Mouse (Mus musculus) olfactory bulb, adult 2 months (tissue): Measurements from ENCODE around the gene Bmp8a. TPM values are rescaled to one million over a fixed set of nuclear protein-coding genes. Genes with fewer than 3 reads are reported as not detected.

Source experiments
- H3K27ac ChIP-seq: fragments of 200-500 bp; 2 replicates; pipeline ENCODE4 v1.5.1; 2012; ENCODE audit warnings: low read depth, low read length; ENCODE audit not compliant: insufficient read depth
- H3K4me1 ChIP-seq: fragments of 200-500 bp; 2 replicates; pipeline ENCODE4 v1.6.1; 2012; ENCODE audit warnings: low read length; ENCODE audit not compliant: control insufficient read depth, insufficient read depth
- H3K4me3 ChIP-seq: fragments of 200-500 bp; 2 replicates; pipeline ENCODE4 v1.5.1; 2012; ENCODE audit warnings: mild to moderate bottlenecking, low read depth, low read length, moderate library complexity; ENCODE audit not compliant: insufficient read depth
- CTCF ChIP-seq: fragments of 200-500 bp; IDR thresholded peaks from 2 replicates; pipeline ENCODE4 v1.5.1; 2012; ENCODE audit warnings: low read depth, mild to moderate bottlenecking, low read length, moderate library complexity; ENCODE audit not compliant: insufficient read depth
- POLR2A ChIP-seq: fragments of 200-500 bp; IDR thresholded peaks from 2 replicates; pipeline ENCODE4 v1.6.1; 2012; ENCODE audit warnings: mild to moderate bottlenecking, low read depth, low read length, moderate library complexity; ENCODE audit not compliant: insufficient read depth
- WGBS: fragments of 180-500 bp; shearing (Covaris S2); methylation state at CpG from one replicate; pipeline ENCODE4 v1.1.7; 2018; 5-methylcytosine and 5-hydroxymethylcytosine counted together
- polyA plus RNA-seq: library from polyadenylated mRNA; stranded (reverse); fragments of >200 nt; gene quantifications from 2 replicates; pipeline ENCODE4 v1.2.4, GENCODE M21; 2012; ENCODE audit warnings: low replicate concordance; ENCODE audit not compliant: missing spikeins, insufficient read depth, insufficient read length

Gene Bmp8a
- polyA plus RNA-seq, 1 experiment: not detected

DNA sequence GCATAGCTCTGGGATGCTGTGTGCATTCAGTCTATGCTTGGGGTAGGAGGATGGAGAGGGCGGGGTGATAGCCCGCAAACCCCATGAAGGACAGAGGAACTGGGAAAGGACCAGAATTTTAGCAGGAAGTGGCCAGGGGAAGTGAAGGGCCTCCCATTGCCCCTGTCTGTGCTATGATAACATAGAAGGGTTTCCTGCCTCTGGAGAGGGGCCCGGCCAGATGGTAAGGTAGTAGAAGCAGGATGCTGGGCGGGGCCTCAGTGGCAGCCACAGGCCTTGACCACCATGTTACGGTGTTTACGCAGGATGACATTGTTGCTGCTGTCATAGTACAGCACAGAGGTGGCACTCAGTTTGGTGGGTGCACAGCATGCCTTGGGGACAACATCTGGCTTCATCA, 30.0 kb downstream of the Bmp8a start:
- Histone ChIP-seq H3K27ac (no peak overlapping the region), H3K4me1 (no peaks in the 10 kb centered on the region), H3K4me3 (no peak overlapping the region)
- 94% methylated on average over 6 of the region's 6 CpGs for WGBS
- TF ChIP-seq POLR2A: no peak
- no peak for TF ChIP-seq CTCF

DNA sequence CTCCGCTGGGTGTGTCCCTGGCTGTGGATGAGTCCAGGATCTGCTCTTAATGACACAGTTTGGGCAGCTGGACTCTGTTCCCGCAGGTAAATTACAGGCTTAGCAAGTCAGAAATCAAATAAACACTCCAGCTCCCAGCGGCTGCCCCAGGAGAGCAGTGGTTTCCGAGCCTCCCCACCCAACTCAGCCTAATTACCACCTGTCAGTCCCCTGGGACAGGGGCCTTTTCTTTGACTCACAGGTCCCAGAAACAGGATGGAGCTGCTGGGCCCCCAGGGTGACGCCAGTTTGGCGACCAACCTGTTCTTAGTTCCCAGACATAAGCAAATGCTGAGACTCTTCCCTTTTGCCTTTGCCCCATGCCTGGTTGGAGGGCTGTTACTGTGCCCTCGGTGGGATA, 31.2 kb downstream of the Bmp8a start:
- no peak overlapping the region for H3K27ac ChIP-seq
- WGBS: 86% methylated on average over 7 of the region's 7 CpGs
- TF ChIP-seq CTCF: no peak
- TF ChIP-seq POLR2A: no peak

DNA sequence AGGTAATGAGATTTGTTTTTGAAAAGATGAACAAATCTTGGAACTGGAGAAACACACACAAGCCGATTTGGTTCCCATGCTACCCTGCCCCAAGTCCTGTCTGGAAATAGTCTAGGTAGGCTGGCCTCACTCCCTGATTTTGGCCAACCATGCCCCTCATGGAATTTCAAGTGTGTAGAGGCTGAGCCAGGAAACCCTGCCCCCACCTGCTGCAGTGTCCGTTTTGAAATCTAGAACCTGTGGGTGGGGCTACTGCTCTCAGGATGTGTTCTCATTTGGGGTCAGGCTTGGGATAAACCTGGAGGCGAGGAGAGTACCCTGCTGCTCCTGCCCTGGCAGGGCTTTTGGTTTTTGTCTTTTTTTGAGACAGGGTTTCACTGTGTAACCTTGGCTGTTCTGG, 34.8 kb downstream of the Bmp8a start:
- no peaks in the 10 kb centered on the region for H3K4me1 ChIP-seq
- no peak overlapping the region for H3K4me3 ChIP-seq
- no peak overlapping the region for H3K27ac ChIP-seq
- 59% methylated on average over 3 of the region's 3 CpGs for WGBS
- TF ChIP-seq POLR2A (no peak), CTCF (no peak)

More for the DNA sequence above, 31.2 kb downstream of the Bmp8a start:
- H3K4me1 ChIP-seq: no peaks in the 10 kb centered on the region
- H3K4me3 ChIP-seq: no peak overlapping the region

DNA sequence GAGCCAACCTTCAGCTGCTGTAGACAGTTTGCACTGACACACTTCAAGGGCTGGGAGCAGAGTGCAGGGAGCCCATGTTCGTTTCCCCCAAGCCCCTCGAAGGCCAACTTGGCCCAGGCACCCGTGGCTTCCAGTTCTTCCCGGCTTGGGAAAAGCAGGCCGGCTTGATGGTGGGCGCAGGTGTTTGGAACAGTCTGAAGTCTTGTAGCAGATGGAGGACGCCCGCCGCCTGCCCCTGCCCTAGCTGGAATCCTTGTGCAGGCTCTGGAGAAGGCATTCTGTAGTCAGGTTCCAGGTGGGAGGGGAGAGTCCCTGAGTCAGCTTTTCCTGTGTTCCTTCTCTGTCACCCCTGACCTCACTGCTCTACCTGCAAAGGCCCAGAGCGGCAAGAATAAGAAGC, 36.1 kb downstream of the Bmp8a start:
- no peak overlapping the region for H3K4me3 ChIP-seq
- no peaks in the 10 kb centered on the region for H3K4me1 ChIP-seq
- H3K27ac ChIP-seq: no peak overlapping the region
- 88% methylated on average over 10 of the region's 10 CpGs for WGBS
- TF ChIP-seq POLR2A (no peak), CTCF (no peak)

DNA sequence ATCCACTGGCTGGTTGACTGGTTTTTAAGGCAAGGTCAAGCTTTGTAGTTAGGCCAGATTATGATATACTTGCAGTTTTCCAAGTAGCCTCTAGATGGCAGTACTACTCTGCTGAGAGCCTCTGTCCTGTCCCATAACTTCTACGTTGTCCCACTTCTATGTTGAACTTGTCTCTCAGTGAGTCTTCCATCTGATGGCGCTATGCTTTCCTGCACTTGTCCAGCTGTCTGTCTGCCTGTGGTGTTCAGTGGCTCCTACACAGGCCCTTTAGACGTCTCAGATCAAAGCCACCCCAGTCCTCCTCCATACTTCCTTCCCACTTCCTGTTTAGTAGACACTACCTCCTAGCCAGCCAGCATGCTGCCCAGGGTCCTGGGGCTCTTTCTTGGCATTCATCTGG, 37.3 kb downstream of the Bmp8a start:
- H3K27ac ChIP-seq: no peak overlapping the region
- no peak overlapping the region for H3K4me3 ChIP-seq
- H3K4me1 ChIP-seq: no peaks in the 10 kb centered on the region
- 13% methylated on average over 3 of the region's 3 CpGs for WGBS
- TF ChIP-seq POLR2A: no peak

DNA sequence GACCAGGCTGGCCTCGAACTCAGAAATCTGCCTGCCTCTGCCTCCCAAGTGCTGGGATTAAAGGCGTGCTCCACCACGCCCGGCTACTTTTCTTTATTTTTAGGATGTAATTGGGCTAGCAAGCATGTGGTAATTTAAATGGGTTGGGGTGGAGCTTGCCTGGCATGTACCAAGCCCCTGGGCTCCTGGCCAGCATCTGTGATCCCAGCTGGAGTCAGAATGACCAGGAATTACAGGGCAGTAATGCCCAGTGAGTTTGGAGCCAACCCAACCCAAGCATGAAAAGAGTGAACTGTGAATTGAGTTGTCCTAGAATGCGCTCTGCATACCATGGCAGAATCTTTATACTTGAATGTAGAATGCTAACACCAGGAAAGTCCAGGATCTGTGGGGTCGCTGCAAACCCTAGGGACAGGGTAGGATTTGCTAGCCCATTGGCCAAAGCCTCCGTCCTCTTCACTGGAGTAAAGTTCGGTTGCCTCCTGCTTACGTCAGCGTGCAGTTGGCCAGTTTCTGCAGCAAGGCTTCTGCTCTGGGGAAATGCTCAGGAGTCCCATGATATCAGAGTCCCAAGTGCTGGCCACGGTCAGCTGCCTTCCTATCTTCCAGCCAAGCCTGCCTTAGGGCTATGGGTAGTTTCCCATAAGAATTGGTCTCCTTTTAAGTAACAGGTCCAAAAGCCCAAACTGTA, 43.9 kb downstream of the Bmp8a start:
- Histone ChIP-seq H3K4me3 (no peak overlapping the region), H3K27ac (no peak overlapping the region), H3K4me1 (no peaks in the 10 kb centered on the region)
- 78% methylated on average over 11 of the region's 11 CpGs for WGBS
- TF ChIP-seq CTCF (no peak), POLR2A (no peak)

DNA sequence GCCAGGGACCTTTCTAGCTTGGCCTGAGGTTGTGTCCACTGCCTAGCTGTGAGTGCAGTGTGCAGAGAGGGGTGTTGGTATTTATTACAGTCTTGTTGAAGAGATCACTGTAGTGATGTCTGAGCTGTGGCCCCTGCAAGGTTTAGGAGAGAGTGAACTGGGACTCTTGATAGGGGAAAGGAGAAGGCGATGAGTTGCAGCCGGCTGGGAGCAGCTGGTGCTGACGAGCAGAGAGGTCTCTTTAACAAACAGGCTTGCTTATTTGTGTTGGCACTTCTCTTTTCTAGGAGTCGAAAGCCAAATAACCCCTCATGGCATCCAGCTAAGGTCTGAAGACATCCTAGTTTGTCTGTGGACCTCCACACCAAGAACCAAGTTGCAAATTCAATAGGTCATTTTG, 44.8 kb downstream of the Bmp8a start:
- Histone ChIP-seq H3K4me3 (no peak overlapping the region), H3K4me1 (no peaks in the 10 kb centered on the region), H3K27ac (no peak overlapping the region)
- WGBS: 66% methylated on average over 4 of the region's 4 CpGs
- TF ChIP-seq CTCF (no peak), POLR2A (no peak)

DNA sequence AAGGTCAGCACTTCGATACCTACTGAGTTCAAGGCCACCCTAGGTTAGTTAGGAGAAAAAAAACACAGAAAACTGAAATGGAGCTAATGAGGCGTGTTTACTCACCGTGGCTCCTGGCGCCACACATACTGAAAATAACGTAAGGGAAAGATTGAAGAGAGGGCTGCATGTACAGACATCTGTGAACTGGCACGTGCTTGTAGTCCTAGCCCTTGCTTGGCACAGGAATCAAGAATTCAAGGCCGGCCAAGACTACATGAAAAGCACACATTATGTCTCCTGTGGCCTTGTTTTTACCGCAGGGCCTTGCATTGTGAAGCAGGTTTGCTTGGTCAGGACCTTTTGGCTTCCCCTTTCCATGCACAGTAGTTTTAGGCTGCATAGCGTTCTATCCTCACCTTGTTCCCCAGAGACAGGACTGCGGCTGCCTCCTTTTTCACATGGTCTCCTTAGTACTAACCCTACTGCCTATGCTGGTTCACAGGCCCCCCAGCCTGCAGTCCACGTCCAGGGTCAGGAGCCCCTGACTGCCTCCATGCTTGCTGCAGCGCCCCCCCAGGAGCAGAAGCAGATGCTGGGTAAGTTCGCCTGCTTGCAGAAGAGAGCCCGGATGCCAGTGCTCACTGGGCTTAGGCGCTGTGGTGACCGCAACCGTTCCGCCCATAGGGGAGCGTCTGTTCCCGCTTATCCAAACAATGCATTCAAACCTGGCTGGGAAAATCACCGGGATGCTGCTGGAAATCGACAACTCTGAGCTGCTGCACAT, 45.7 kb downstream of the Bmp8a start:
- TF ChIP-seq CTCF (no peak), POLR2A (no peak)
- Histone ChIP-seq H3K27ac (no peak overlapping the region), H3K4me3 (no peak overlapping the region), H3K4me1 (no peaks in the 10 kb centered on the region)
- WGBS: 88% methylated on average over 22 of the region's 22 CpGs

DNA sequence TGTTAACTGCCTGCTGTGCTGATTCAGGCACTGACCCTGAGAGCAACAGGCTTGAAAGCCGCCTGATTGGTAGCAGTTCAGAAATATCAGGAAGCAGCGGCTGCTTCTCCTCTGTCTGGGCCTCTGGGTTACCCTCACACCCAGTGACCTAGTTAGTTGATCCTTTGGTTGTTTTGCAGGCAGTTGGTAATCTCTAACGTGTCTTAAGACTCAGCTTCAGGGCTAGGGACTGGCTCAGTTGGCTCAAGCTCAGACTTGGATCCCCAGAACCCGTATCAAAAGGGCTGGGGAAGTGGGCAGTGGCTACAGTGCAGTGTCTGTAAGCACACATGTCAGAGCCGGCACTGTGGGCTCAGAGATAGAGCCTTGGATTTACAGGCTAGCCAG, 46.9 kb downstream of the Bmp8a start:
- H3K4me3 ChIP-seq: no peak overlapping the region
- H3K4me1 ChIP-seq: no peaks in the 10 kb centered on the region
- TF ChIP-seq POLR2A: no peak
- no peak for TF ChIP-seq CTCF
- WGBS: 85% methylated on average over 5 of the region's 5 CpGs
- H3K27ac ChIP-seq: no peak overlapping the region
